10 mouse cellular contexts compared by ENCODE assay signal in the genomic region with DNA sequence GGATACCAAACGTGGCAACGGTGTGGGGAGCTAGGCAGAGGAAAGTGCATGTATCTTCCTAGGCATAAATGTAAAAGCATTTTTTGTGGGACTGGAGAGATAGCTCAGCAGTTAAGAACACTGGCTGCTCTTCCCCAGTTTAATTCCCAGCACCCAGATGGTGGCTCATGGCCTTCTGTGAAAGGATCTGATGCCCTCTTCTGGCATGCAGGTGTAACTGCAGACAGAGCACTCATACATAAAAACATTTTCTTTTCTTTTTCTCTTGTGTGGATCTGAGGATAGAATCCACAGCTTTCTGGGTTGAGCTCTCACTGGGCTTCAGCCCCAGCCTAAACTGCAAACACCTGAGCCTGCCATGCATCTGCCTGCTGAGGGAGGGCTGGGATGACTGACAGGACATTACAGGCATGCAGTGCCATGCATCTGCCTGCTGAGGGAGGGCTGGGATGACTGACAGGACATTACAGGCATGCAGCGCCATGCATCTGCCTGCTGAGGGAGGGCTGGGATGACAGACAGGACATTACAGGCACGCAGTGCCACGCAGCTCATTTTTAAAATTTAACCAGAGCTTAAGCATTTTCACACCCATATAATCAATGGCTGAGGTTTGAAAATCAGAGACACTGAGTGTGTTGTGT.
A peak's percentile ranks its signal among the peaks of the same experiment; 100 is the strongest.
DNase-seq lines count a peak whose midpoint lies in the region; ATAC-seq and TF ChIP-seq lines count a peak whose summit lies in the region.
"Had no signal": no experiment of that assay in that cellular context is flagged by ENCODE, and none has a peak within 500 bp of the region (broad histone marks: within the 10 kb centered on the region; RNA-seq: fewer than 3 reads in every experiment).

No protein-coding gene starts in this region.

- ATAC-seq in hindbrain, embryonic 11.5 days (ENCODE audit: low FRiP score), result peak; percentile 68; the same call in 1 of the 2 replicates
- no peak for ATAC-seq in hindbrain, embryonic 16.5 days

- no peak for TF ChIP-seq POLR2A in cortical plate, adult 2 months (IDR thresholded peaks at IDR 0.05; ENCODE audit: extremely low read depth, insufficient read depth, low read length)

- no peak overlapping the region for H3K4me2 ChIP-seq in hindbrain, embryonic 11.5 days (replicated peaks; ENCODE audit: low read depth, low read length)
- H3K4me2 ChIP-seq in hindbrain, embryonic 16.5 days (ENCODE audit: low read length), result no peak overlapping the region
- H3K4me2 ChIP-seq: hindbrain, embryonic 15.5 days; limb, embryonic 15.5 days had no signal

- DNase-seq in hindbrain, embryonic 11.5 days (ENCODE audit: low spot score), result peak; percentile 23
- DNase-seq in retina, embryonic 14.5 days (ENCODE audit: low spot score), result peak; percentile 7
- no peak for DNase-seq in retina, postnatal 1 day
- no peak for DNase-seq in thymus, postnatal 10 days (ENCODE audit: low spot score in 2 of 2)
- no peak for DNase-seq in cerebellum, postnatal 36 days
- DNase-seq: gastrocnemius, postnatal 25 days had no signal

- no peak overlapping the region for H3K4me3 ChIP-seq in hindbrain, embryonic 11.5 days (ENCODE audit: low read depth, low read length)
- no peak overlapping the region for H3K4me3 ChIP-seq in hindbrain, embryonic 16.5 days (ENCODE audit: low read length)
- no peak overlapping the region for H3K4me3 ChIP-seq in cortical plate, adult 2 months (ENCODE audit: insufficient read depth, low read length)
- H3K4me3 ChIP-seq: hindbrain, embryonic 15.5 days; limb, embryonic 15.5 days had no signal

- no peaks in the 10 kb centered on the region for H3K9me3 ChIP-seq in hindbrain, embryonic 11.5 days (ENCODE audit: control insufficient read depth, low read length)
- H3K9me3 ChIP-seq in hindbrain, embryonic 16.5 days (ENCODE audit: control insufficient read depth, low read length), result no peaks in the 10 kb centered on the region
- H3K9me3 ChIP-seq: hindbrain, embryonic 15.5 days; limb, embryonic 15.5 days had no signal

- no peaks in the 10 kb centered on the region for H3K27me3 ChIP-seq in hindbrain, embryonic 11.5 days (ENCODE audit: control insufficient read depth, insufficient read depth, low read length)
- no peaks in the 10 kb centered on the region for H3K27me3 ChIP-seq in hindbrain, embryonic 16.5 days (replicated peaks; ENCODE audit: control insufficient read depth, insufficient read depth, low read length)
- H3K27me3 ChIP-seq: hindbrain, embryonic 15.5 days; limb, embryonic 15.5 days had no signal

- WGBS in hindbrain, embryonic 11.5 days, result 77% methylated on average over 5 of the region's 5 CpGs
- WGBS in hindbrain, embryonic 16.5 days, result 68% methylated on average over 5 of the region's 5 CpGs

- H3K36me3 ChIP-seq in hindbrain, embryonic 11.5 days (ENCODE audit: control insufficient read depth, insufficient read depth, low read length), result no peaks in the 10 kb centered on the region
- H3K36me3 ChIP-seq in hindbrain, embryonic 16.5 days (ENCODE audit: control insufficient read depth, insufficient read depth, low read length), result peaks cover 15% of the 10 kb centered on the region

- H3K4me1 ChIP-seq in hindbrain, embryonic 11.5 days (replicated peaks; ENCODE audit: control insufficient read depth, insufficient read depth, low read length), result no peaks in the 10 kb centered on the region; the same call in 1 of the 2 replicates
- peaks cover 2% of the 10 kb centered on the region for H3K4me1 ChIP-seq in hindbrain, embryonic 16.5 days (ENCODE audit: control insufficient read depth, insufficient read depth, low read depth, low read length)
- peaks cover 2% of the 10 kb centered on the region for H3K4me1 ChIP-seq in cortical plate, adult 2 months (ENCODE audit: control insufficient read depth, insufficient read depth, low read length)
- H3K4me1 ChIP-seq: limb, embryonic 15.5 days had no signal

- no peak overlapping the region for H3K27ac ChIP-seq in hindbrain, embryonic 11.5 days (ENCODE audit: low read depth, low read length)
- H3K27ac ChIP-seq in hindbrain, embryonic 16.5 days (ENCODE audit: low read depth, low read length), result no peak overlapping the region
- no peak overlapping the region for H3K27ac ChIP-seq in cortical plate, adult 2 months (ENCODE audit: insufficient read depth, low read length)
- H3K27ac ChIP-seq: hindbrain, embryonic 15.5 days; limb, embryonic 15.5 days had no signal

- no peak overlapping the region for H3K9ac ChIP-seq in hindbrain, embryonic 11.5 days (ENCODE audit: low read depth, low read length)
- no peak overlapping the region for H3K9ac ChIP-seq in hindbrain, embryonic 16.5 days (ENCODE audit: low read depth, low read length)
- H3K9ac ChIP-seq: hindbrain, embryonic 15.5 days; limb, embryonic 15.5 days had no signal

- peak; percentile 9; the same call in 1 of the 2 replicates for TF ChIP-seq CTCF in cortical plate, adult 2 months (IDR thresholded peaks at IDR 0.05; ENCODE audit: extremely low read depth, insufficient read depth, low read length)

Comparison
In these comparisons a context has a peak if more than half of its experiments do, and no peak if none do; other contexts are left out.
1. DNase-seq: peak in hindbrain, embryonic 11.5 days (single experiment) and retina, embryonic 14.5 days (single experiment); none in retina, postnatal 1 day (single experiment), thymus, postnatal 10 days (0 of 2) and cerebellum, postnatal 36 days (0 of 2).